Mouse (Mus musculus): ENCODE data around the gene Fmo4.

GRCm38 (mm10) chr1:162813143-162813835 lies 483 bp downstream of the Fmo4 start:
- TF ChIP-seq CTCF (IDR thresholded peaks at IDR 0.05; ENCODE audit: extremely low read depth, insufficient read length, insufficient replicate concordance, low read depth, low read length) (no peak), POLR2A (IDR thresholded peaks at IDR 0.05; ENCODE audit: low read depth, low read length) (no peak)
